Mouse (Mus musculus) embryonic facial prominence, embryonic 13.5 days (tissue): Measurements from ENCODE around the gene Aspa. TPM values are rescaled to one million over a fixed set of nuclear protein-coding genes. Genes with fewer than 3 reads are reported as not detected.

Source experiments
- polyA plus RNA-seq: library from polyadenylated mRNA; unstranded; fragments of >200 nt; fragmentation: Nextera tagmentation; extraction: Ambion mirVana; gene quantifications from 2 replicates; pipeline ENCODE4 v1.2.1, GENCODE M21; 2015

Aspa gene
- polyA plus RNA-seq, 1 experiment from 2014 or later: 0.42 TPM

Other genes with a start within 250 kb of the Aspa start
- gene Itgae, start 239.0 kb downstream of the Aspa start, polyA plus RNA-seq: 0.22 and 0.32 TPM in 2 replicates
- gene Haspin, start 191.3 kb downstream of the Aspa start, polyA plus RNA-seq: 14.6 and 16.2 TPM in 2 replicates
- 0.25 TPM in 1 of 2 replicates, not detected in the other for gene P2rx5, start 169.2 kb downstream of the Aspa start, polyA plus RNA-seq
- gene Emc6, start 152.6 kb downstream of the Aspa start, polyA plus RNA-seq: 94.3 and 102 TPM in 2 replicates
- gene Tax1bp3, start 152.5 kb downstream of the Aspa start, polyA plus RNA-seq: 199 and 208 TPM in 2 replicates
- gene Ctns, start 130.6 kb downstream of the Aspa start, polyA plus RNA-seq: 23.5 and 23.6 TPM in 2 replicates
- gene Shpk, start 130.1 kb downstream of the Aspa start, polyA plus RNA-seq: 1.6 and 1.9 TPM in 2 replicates
- 0.11 TPM in 1 of 2 replicates, not detected in the other for gene Trpv1, start 95.3 kb downstream of the Aspa start, polyA plus RNA-seq
- gene Trpv3, start 62.2 kb downstream of the Aspa start, polyA plus RNA-seq: 0.12 and 0.15 TPM in 2 replicates
- not detected in 2 replicates for gene Gm49340, start 145 bp upstream of the Aspa start, polyA plus RNA-seq
- gene Spata22, start 145 bp upstream of the Aspa start, polyA plus RNA-seq: not detected in 2 replicates
- not detected in 2 replicates for gene Olfr20, start 21.2 kb upstream of the Aspa start, polyA plus RNA-seq
- not detected in 2 replicates for gene Olfr376, start 41.6 kb upstream of the Aspa start, polyA plus RNA-seq
- gene Olfr1, start 70.0 kb upstream of the Aspa start, polyA plus RNA-seq: not detected in 2 replicates
- not detected in 2 replicates for gene Olfr378, start 98.9 kb upstream of the Aspa start, polyA plus RNA-seq
- gene Olfr380, start 127.9 kb upstream of the Aspa start, polyA plus RNA-seq: not detected in 2 replicates
- gene Olfr381, start 162.0 kb upstream of the Aspa start, polyA plus RNA-seq: not detected in 2 replicates
- gene Olfr382, start 187.6 kb upstream of the Aspa start, polyA plus RNA-seq: not detected in 2 replicates